ENCODE assay signal across 9 mouse cellular contexts in genomic region chr11:60175371-60176181, GRCm38 (mm10). TPM values are rescaled to one million over a fixed set of nuclear protein-coding genes. Genes with fewer than 3 reads are reported as not detected.
A peak's percentile ranks its signal among the peaks of the same experiment; 100 is the strongest.
DNase-seq lines count a peak whose midpoint lies in the region; ATAC-seq and TF ChIP-seq lines count a peak whose summit lies in the region.
"Had no signal": no experiment of that assay in that cellular context is flagged by ENCODE, and none has a peak within 500 bp of the region (broad histone marks: within the 10 kb centered on the region; RNA-seq: fewer than 3 reads in every experiment).

No protein-coding gene starts in this region.

- peak; percentile 25 for ATAC-seq in Patski
- ATAC-seq in hindbrain, embryonic 13.5 days (ENCODE audit: low FRiP score): peak; percentile 58
- ATAC-seq in lung, postnatal 0 days: peak; percentile 58
- ATAC-seq in erythroid progenitor cell, adult 5-6 weeks (replicated peaks; ENCODE audit: low FRiP score, poor library complexity, severe bottlenecking): no peak; the same call in 1 of the 2 replicates

- TF ChIP-seq CTCF in Patski (IDR thresholded peaks at IDR 0.05): no peak
- 0 out of 2 replicates have a peak, but pooled peaks have one; percentile 9 for TF ChIP-seq CTCF in lung, postnatal 0 days (IDR thresholded peaks at IDR 0.05)

- WGBS in hindbrain, embryonic 13.5 days: under 1% methylated on average over 63 of the region's 66 CpGs
- 1% methylated on average over 60 of the region's 66 CpGs for WGBS in lung, postnatal 0 days

- peaks cover 88% of the 10 kb centered on the region for H3K4me1 ChIP-seq in hindbrain, embryonic 13.5 days (replicated peaks)
- H3K4me1 ChIP-seq in lung, postnatal 0 days (ENCODE audit: insufficient read depth, low read depth, low read length): peaks cover 25% of the 10 kb centered on the region

- H3K36me3 ChIP-seq in hindbrain, embryonic 13.5 days: peaks cover 8% of the 10 kb centered on the region; the same call in 1 of the 2 replicates
- H3K36me3 ChIP-seq in lung, postnatal 0 days (ENCODE audit: insufficient read depth, low read length): no peaks in the 10 kb centered on the region

- POLR2A ChIA-PET in Patski (lab: Charles Lee): interaction anchor here (0.8 to 1.5 kb wide), 5 partner anchors 10 to 69 kb away, joined by 3 to 5 read pairs (median 3); no protein-coding TSS in a partner anchor

- peak overlapping the region; percentile 94 for H3K4me2 ChIP-seq in hindbrain, embryonic 13.5 days
- H3K4me2 ChIP-seq in lung, postnatal 0 days (replicated peaks; ENCODE audit: low read depth, low read length): peak overlapping the region; percentile 100

- peak overlapping the region; percentile 68 for H3K4me3 ChIP-seq in hindbrain, embryonic 13.5 days
- peak overlapping the region; percentile 49 for H3K4me3 ChIP-seq in lung, postnatal 0 days (ENCODE audit: low read depth, low read length)

- H3K9ac ChIP-seq in hindbrain, embryonic 13.5 days: peak overlapping the region; percentile 93
- peak overlapping the region; percentile 35 for H3K9ac ChIP-seq in lung, postnatal 0 days (replicated peaks; ENCODE audit: low read depth)

- in situ Hi-C loops in Patski (cut with MboI; ENCODE audit: low pct_unique_long_range_greater_than_20kb): no loop called here

- no peak for DNase-seq in Patski (ENCODE audit: low read depth, low spot score)
- DNase-seq in cerebellum, adult 8-10 months: peak; percentile 81
- DNase-seq in frontal cortex, postnatal 25 days (ENCODE audit: low spot score in 2 of 2): peak; percentile 58 to 60
- DNase-seq in layer of hippocampus, postnatal 25 days (ENCODE audit: extremely low spot score in 1 of 2, low spot score in 1 of 2): peak; percentile 32 to 67
- peak; percentile 71 for DNase-seq in lung, postnatal 0 days (ENCODE audit: low spot score)
- DNase-seq in retina, postnatal 1 day: peak; percentile 81

- peak overlapping the region; percentile 100 for H3K27ac ChIP-seq in hindbrain, embryonic 13.5 days
- peak overlapping the region; percentile 62 for H3K27ac ChIP-seq in lung, postnatal 0 days (ENCODE audit: low read length)
- H3K27ac ChIP-seq: macrophage had no signal

- peak; percentile 38; the same call in 1 of the 2 replicates for TF ChIP-seq EP300 in lung, postnatal 0 days (IDR thresholded peaks at IDR 0.05)

- no peaks in the 10 kb centered on the region for H3K27me3 ChIP-seq in Patski
- no peaks in the 10 kb centered on the region for H3K27me3 ChIP-seq in hindbrain, embryonic 13.5 days
- H3K27me3 ChIP-seq in lung, postnatal 0 days (replicated peaks; ENCODE audit: insufficient read depth, low read length): no peaks in the 10 kb centered on the region

- H3K9me3 ChIP-seq in hindbrain, embryonic 13.5 days: no peaks in the 10 kb centered on the region
- H3K9me3 ChIP-seq in lung, postnatal 0 days (ENCODE audit: low read length): no peaks in the 10 kb centered on the region

- CTCF ChIA-PET in Patski (lab: Charles Lee): interaction anchor here (1.1 to 1.7 kb wide), 3 partner anchors 18 to 70 kb away, joined by 3 to 4 read pairs (median 3); partner anchors contain the start of gene Rai1

RNA-seq across cellular contexts. Expression of gene Srebf1, which starts 46.8 kb away (rescaled TPM):
- polyA plus RNA-seq in Patski (2021): 65.4 TPM
- 38.2 and 43.9 TPM in 2 replicates for polyA plus RNA-seq in hindbrain, embryonic 13.5 days (2015; fragmentation: Nextera tagmentation; extraction: Ambion mirVana)
- 10 to 100 TPM; 49.9 to 58.1 TPM for total RNA-seq in layer of hippocampus, postnatal 25 days (2021)
- 61.7 and 70.1 TPM in 2 replicates for polyA plus RNA-seq in lung, postnatal 0 days (2015; fragmentation: Nextera tagmentation; extraction: Ambion mirVana)
- 6.3 and 10.8 TPM in 2 replicates for total RNA-seq in erythroid progenitor cell, adult 5-6 weeks (2015; ENCODE audit: low replicate concordance)
- total RNA-seq in erythroid progenitor cell, adult 5-6 weeks (2017; ENCODE audit: low replicate concordance): 10.7 and 34.9 TPM in 2 replicates
